Mouse (Mus musculus) A20 (cell line): ENCODE results near the gene Entpd5.
"Not testable (repeated sequence)": the region's sequence is repeated elsewhere in the genome, so short reads cannot be mapped to it uniquely, and the experiment has no call there.

Experiments
- DNase-seq: peaks from one replicate; pipeline ENCODE4 v3.0.0-alpha.2; 2011; ENCODE audit warnings: low read depth, low spot score

The Entpd5 gene

GRCm38 (mm10) chr12:84399135-84399534 is 9.7 kb downstream of the Entpd5 start:
- DNase-seq = no peak

GRCm38 (mm10) chr12:84398629-84399028 is 10.2 kb downstream of the Entpd5 start:
- DNase-seq = no peak

GRCm38 (mm10) chr12:84397685-84398084 is 11.1 kb downstream of the Entpd5 start:
- DNase-seq = no peak

GRCm38 (mm10) chr12:84396947-84397679 is 11.7 kb downstream of the Entpd5 start:
- DNase-seq = no peak

- no peak for DNase-seq
These were observed 15.0 kb downstream of the Entpd5 start for GRCm38 (mm10) chr12:84393847-84394246.

GRCm38 (mm10) chr12:84392681-84393080 is 16.1 kb downstream of the Entpd5 start:
- DNase-seq = no peak

GRCm38 (mm10) chr12:84390336-84390735 is 18.5 kb downstream of the Entpd5 start:
- DNase-seq = no peak

GRCm38 (mm10) chr12:84388774-84389400 is 19.9 kb downstream of the Entpd5 start:
- peak; percentile 67 for DNase-seq

- DNase-seq = no peak
These were observed 20.7 kb downstream of the Entpd5 start for GRCm38 (mm10) chr12:84388097-84388496.

- DNase-seq = no peak
These were observed 23.4 kb downstream of the Entpd5 start for GRCm38 (mm10) chr12:84385408-84385807.

- no peak for DNase-seq
These were observed 24.2 kb downstream of the Entpd5 start for GRCm38 (mm10) chr12:84384644-84385081.

GRCm38 (mm10) chr12:84382369-84382768 is 26.5 kb downstream of the Entpd5 start:
- DNase-seq = no peak

- no peak for DNase-seq
These were observed 34.9 kb downstream of the Entpd5 start for GRCm38 (mm10) chr12:84373831-84374481.

GRCm38 (mm10) chr12:84371647-84372046 is 37.2 kb downstream of the Entpd5 start:
- no peak for DNase-seq

GRCm38 (mm10) chr12:84366971-84367370 is 41.9 kb downstream of the Entpd5 start:
- peak; percentile 20 for DNase-seq

- no peak for DNase-seq
These were observed 43.7 kb downstream of the Entpd5 start for GRCm38 (mm10) chr12:84365137-84365536.

GRCm38 (mm10) chr12:84364291-84364690 is 44.5 kb downstream of the Entpd5 start:
- DNase-seq = no peak

GRCm38 (mm10) chr12:84362872-84363271 is 46.0 kb downstream of the Entpd5 start:
- no peak for DNase-seq

- DNase-seq = peak; percentile 97
These were observed 47.0 kb downstream of the Entpd5 start, which contains the start of the genes Coq6 and Fam161b for GRCm38 (mm10) chr12:84361555-84362489. Gene Coq6, plus strand, starts transcription at chr12:84361657. Gene Fam161b, minus strand, starts transcription at chr12:84361833.

GRCm38 (mm10) chr12:84358699-84359098 is 50.1 kb downstream of the Entpd5 start:
- not testable (repeated sequence) for DNase-seq

GRCm38 (mm10) chr12:84347192-84347591 is 61.6 kb downstream of the Entpd5 start:
- DNase-seq = peak; percentile 40
